Mouse (Mus musculus) midbrain, embryonic 10.5 days (tissue): ENCODE measurements around the gene Slc25a44. TPM values are rescaled to one million over a fixed set of nuclear protein-coding genes. Genes with fewer than 3 reads are reported as not detected.
A peak's percentile ranks its signal among the peaks of the same experiment; 100 is the strongest.
"Not testable (repeated sequence)": the region's sequence is repeated elsewhere in the genome, so short reads cannot be mapped to it uniquely, and the experiment has no call there.

Experiments used
- DNase-seq: peaks from one replicate; pipeline ENCODE4 v3.0.0-alpha.2; 2017; ENCODE audit warnings: low spot score
- H3K27ac ChIP-seq: fragments of 300-500 bp; sonication (generic); replicated peaks from 2 replicates; pipeline ENCODE4 v1.5.1; 2016; ENCODE audit warnings: mild to moderate bottlenecking
- H3K27me3 ChIP-seq: fragments of 300-500 bp; sonication (generic); 2 replicates; pipeline ENCODE4 v1.6.1; 2016; ENCODE audit warnings: low read depth, mild to moderate bottlenecking; ENCODE audit not compliant: poor library complexity, severe bottlenecking
- H3K36me3 ChIP-seq: fragments of 300-500 bp; sonication (generic); 2 replicates; pipeline ENCODE4 v1.6.1; 2016; ENCODE audit warnings: mild to moderate bottlenecking, moderate library complexity
- H3K4me1 ChIP-seq: fragments of 300-500 bp; sonication (generic); 2 replicates; pipeline ENCODE4 v1.6.1; 2016
- H3K4me3 ChIP-seq: fragments of 300-500 bp; sonication (generic); 2 replicates; pipeline ENCODE4 v1.5.1; 2016; ENCODE audit warnings: mild to moderate bottlenecking, moderate library complexity
- H3K9me3 ChIP-seq: fragments of 300-500 bp; sonication (generic); replicated peaks from 2 replicates; pipeline ENCODE4 v1.6.1; 2016; ENCODE audit warnings: mild to moderate bottlenecking
- WGBS: fragments of 180-500 bp; shearing (Covaris S2); methylation state at CpG from one replicate; pipeline ENCODE4 v1.1.7; 2016; 5-methylcytosine and 5-hydroxymethylcytosine counted together
- polyA plus RNA-seq: library from polyadenylated mRNA; unstranded; fragments of >200 nt; fragmentation: Nextera tagmentation; extraction: Ambion mirVana; gene quantifications from 2 replicates; pipeline ENCODE4 v1.2.1, GENCODE M21; 2016

Slc25a44 gene
- polyA plus RNA-seq, 1 experiment from 2014 or later, result 18.7 TPM

DNA sequence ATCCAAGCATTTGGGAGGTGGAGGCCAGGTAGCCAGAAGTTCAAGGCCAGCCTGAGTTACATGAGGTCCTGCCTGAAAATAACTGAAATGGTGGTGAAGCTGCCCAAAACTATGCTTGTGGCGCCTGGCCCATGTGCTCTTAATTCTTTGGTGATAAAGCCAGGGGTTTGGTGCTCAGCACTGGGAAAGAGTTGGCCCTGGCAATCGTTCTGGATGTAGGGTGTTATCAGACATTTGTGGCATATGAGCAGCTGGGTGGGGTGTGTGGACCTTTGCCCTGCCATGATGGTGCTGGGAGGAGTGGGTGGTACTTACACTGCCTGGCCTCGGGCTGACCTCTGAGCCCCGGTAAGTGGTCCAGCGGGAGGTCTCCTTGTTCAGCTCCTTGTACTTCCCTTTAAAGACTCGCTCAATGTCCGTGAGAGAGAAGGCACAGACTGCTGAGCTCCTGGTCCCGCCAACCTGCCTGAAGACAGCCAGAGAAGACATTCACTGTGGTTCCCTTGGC, 22.8 kb upstream of the Slc25a44 start:
- peaks cover 51% of the 10 kb centered on the region for H3K27me3 ChIP-seq
- H3K4me3 ChIP-seq, result no peak overlapping the region
- no peak for DNase-seq
- H3K27ac ChIP-seq, result no peak overlapping the region; the same call in 1 of the 2 replicates
- no peaks in the 10 kb centered on the region for H3K9me3 ChIP-seq
- peaks cover 21% of the 10 kb centered on the region for H3K4me1 ChIP-seq
- 73% methylated on average over 8 of the region's 8 CpGs for WGBS
- H3K36me3 ChIP-seq, result peaks cover 4% of the 10 kb centered on the region; the same call in 1 of the 2 replicates

- no peak for DNase-seq
- Histone ChIP-seq H3K4me3 (no peak overlapping the region), H3K4me1 (peaks cover 21% of the 10 kb centered on the region), H3K9me3 (no peaks in the 10 kb centered on the region), H3K36me3 (peaks cover 4% of the 10 kb centered on the region; the same call in 1 of the 2 replicates), H3K27ac (no peak overlapping the region), H3K27me3 (peaks cover 49% of the 10 kb centered on the region)
- 83% methylated on average over 8 of the region's 8 CpGs for WGBS
Measured at GRCm38 (mm10) chr3:88446471-88447123, 21.7 kb upstream of the Slc25a44 start.

- peaks cover 28% of the 10 kb centered on the region for H3K4me1 ChIP-seq
Measured at GRCm38 (mm10) chr3:88442888-88443287, 17.9 kb upstream of the Slc25a44 start.

GRCm38 (mm10) chr3:88442488-88442887, 17.5 kb upstream of the Slc25a44 start:
- WGBS, result 86% methylated on average over 12 of the region's 12 CpGs
- peaks cover 35% of the 10 kb centered on the region for H3K27me3 ChIP-seq
- no peak for DNase-seq
- peaks cover 6% of the 10 kb centered on the region for H3K36me3 ChIP-seq
- no peak overlapping the region for H3K4me3 ChIP-seq
- no peaks in the 10 kb centered on the region for H3K9me3 ChIP-seq
- H3K27ac ChIP-seq, result no peak overlapping the region
- H3K4me1 ChIP-seq, result peaks cover 29% of the 10 kb centered on the region

More at GRCm38 (mm10) chr3:88442888-88443287, 17.9 kb upstream of the Slc25a44 start:
- DNase-seq, result no peak
- Histone ChIP-seq H3K9me3 (no peaks in the 10 kb centered on the region), H3K27me3 (peaks cover 36% of the 10 kb centered on the region), H3K27ac (no peak overlapping the region), H3K36me3 (peaks cover 8% of the 10 kb centered on the region), H3K4me3 (no peak overlapping the region)
- WGBS, result 81% methylated on average over 7 of the region's 7 CpGs

GRCm38 (mm10) chr3:88440500-88441381, 15.8 kb upstream of the Slc25a44 start:
- peaks cover 5% of the 10 kb centered on the region for H3K36me3 ChIP-seq
- H3K4me3 ChIP-seq, result peak overlapping the region; percentile 33
- H3K27ac ChIP-seq, result peak overlapping the region; percentile 58; the same call in 1 of the 2 replicates
- 29% methylated on average over 27 of the region's 27 CpGs for WGBS
- peaks cover 42% of the 10 kb centered on the region for H3K4me1 ChIP-seq
- no peaks in the 10 kb centered on the region for H3K9me3 ChIP-seq
- DNase-seq, result peak; percentile 50
- H3K27me3 ChIP-seq, result peaks cover 34% of the 10 kb centered on the region

DNA sequence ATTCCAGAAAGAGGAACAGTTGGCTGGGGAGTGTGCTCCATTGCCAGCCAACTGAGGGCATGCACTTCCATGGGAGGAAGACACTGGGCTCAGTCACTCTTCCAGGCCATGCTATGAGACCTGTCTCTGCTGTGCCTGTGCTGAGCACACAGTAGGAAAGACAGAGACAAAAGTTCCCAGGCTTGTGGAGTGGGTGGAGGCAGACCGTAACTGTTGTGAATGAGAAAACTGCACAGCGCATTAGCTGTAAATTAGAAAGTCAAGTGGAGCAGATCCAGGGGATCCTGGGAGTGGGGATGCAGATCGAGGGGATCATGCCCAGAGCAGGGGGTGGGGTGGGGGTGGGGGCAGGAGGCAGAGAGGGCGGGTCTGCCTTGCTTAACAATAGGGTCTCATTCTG, 14.6 kb upstream of the Slc25a44 start:
- Histone ChIP-seq H3K9me3 (no peaks in the 10 kb centered on the region), H3K27ac (no peak overlapping the region), H3K36me3 (peaks cover 5% of the 10 kb centered on the region), H3K4me1 (peaks cover 42% of the 10 kb centered on the region), H3K27me3 (peaks cover 34% of the 10 kb centered on the region), H3K4me3 (no peak overlapping the region)
- WGBS, result 57% methylated on average over 4 of the region's 4 CpGs
- no peak for DNase-seq

- no peak for DNase-seq
- Histone ChIP-seq H3K27ac (peak overlapping the region; percentile 76), H3K9me3 (no peaks in the 10 kb centered on the region), H3K36me3 (peaks cover 5% of the 10 kb centered on the region), H3K27me3 (peaks cover 34% of the 10 kb centered on the region), H3K4me1 (peaks cover 42% of the 10 kb centered on the region), H3K4me3 (peak overlapping the region; percentile 50)
- 85% methylated on average over 10 of the region's 10 CpGs for WGBS
Measured at GRCm38 (mm10) chr3:88437454-88437853, 12.5 kb upstream of the Slc25a44 start.

DNA sequence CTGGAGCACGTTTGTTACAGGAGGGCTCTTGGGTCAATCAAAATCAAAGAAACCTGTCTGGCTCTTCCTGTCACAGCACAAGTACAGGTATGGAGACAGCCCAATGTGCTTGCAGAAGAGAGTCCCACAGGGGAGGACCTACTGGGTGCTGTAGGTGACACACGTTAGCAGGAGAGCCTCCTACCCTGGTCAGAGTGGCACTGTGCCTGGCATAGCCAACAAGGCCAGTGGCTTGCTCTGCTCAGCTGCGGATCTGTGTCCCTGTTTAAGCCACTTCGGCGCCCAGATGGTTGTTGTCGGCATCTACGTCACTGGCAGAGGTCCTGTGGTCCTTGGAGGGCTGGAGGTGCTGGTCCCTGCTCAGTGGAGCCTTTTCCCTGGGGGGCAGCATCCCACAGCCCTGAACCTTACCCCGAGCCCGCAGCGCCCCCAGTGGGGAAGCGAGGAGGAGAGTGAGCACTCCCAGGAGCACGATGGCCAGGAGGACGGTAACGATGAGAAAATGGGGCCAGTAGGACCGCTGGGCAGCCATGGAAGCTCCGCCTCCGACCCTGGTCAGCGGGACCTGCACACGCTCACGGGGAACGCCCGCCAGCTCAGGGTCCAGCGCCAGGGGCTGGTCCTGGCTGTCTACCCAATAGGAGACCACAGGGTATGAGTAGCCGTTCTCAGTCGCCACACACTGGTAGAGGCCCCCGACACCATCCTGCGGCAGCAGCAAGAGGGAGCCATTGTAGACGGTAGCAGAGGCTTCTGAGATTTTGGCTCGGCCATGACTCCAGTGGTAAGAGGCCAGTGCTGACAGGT, 11.7 kb upstream of the Slc25a44 start:
- 10% methylated on average over 29 of the region's 29 CpGs for WGBS
- H3K36me3 ChIP-seq, result peaks cover 5% of the 10 kb centered on the region
- peaks cover 25% of the 10 kb centered on the region for H3K27me3 ChIP-seq
- H3K27ac ChIP-seq, result peak overlapping the region; percentile 76
- peak overlapping the region; percentile 50 for H3K4me3 ChIP-seq
- peaks cover 42% of the 10 kb centered on the region for H3K4me1 ChIP-seq
- DNase-seq, result peak; percentile 83
- no peaks in the 10 kb centered on the region for H3K9me3 ChIP-seq

- WGBS, result 77% methylated on average over 10 of the region's 10 CpGs
- DNase-seq, result no peak
- no peak overlapping the region for H3K27ac ChIP-seq
- no peak overlapping the region for H3K4me3 ChIP-seq
- H3K4me1 ChIP-seq, result peaks cover 33% of the 10 kb centered on the region
- no peaks in the 10 kb centered on the region for H3K9me3 ChIP-seq
- peaks cover 18% of the 10 kb centered on the region for H3K27me3 ChIP-seq
- H3K36me3 ChIP-seq, result peaks cover 5% of the 10 kb centered on the region
Measured at GRCm38 (mm10) chr3:88435515-88435914, 10.6 kb upstream of the Slc25a44 start.

DNA sequence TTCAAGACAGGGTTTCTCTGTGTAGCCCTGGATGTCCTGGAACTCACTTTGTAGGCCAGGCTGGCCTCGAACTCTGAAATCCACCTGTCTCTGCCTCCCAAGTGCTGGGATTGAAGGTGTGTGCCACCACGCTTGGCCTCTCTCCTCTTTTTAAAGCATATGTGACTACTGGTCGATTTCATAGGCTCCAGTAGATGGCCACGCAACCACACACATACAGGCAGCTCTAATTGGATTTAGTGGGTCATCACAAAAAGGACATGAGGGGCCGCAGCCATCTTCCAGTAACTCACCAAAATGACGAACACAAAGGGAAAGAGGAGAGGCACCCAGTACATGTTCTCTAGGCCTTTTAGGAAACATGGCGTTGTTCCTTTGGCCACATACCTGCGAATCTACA, 3.7 kb upstream of the Slc25a44 start:
- not testable (repeated sequence) for H3K9me3 ChIP-seq, H3K27me3 ChIP-seq, DNase-seq, H3K4me3 ChIP-seq, H3K36me3 ChIP-seq, H3K27ac ChIP-seq
- 76% methylated on average over 8 of the region's 8 CpGs for WGBS
- H3K4me1 ChIP-seq, result peaks cover 16% of the 10 kb centered on the region

DNA sequence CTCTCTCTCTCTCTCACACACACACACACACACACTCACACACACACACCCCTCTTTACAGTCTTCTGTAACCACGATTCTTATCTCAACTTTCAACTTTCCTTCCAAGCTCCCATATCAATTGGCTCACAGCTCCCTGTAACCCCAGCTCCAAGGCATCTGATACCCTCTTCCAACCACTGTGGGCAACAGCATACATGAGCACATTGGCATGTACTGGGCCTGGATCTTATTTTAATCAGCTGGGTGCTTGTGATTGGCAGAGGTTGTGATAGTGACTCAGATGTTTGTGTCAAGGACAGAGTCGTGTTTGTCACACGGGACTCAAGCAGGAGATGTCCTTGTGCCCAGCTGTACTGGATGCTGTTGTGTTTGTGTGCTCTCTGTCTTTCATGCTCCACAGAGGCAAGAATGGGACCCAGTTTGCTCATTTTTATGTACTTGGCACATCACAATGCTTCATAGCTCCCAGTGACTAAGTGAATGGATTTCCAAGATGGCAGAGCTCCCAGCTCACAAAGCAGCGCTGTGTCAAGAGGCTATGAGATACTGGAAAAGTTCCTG, 2.5 kb upstream of the Slc25a44 start:
- H3K36me3 ChIP-seq, result no peaks in the 10 kb centered on the region
- peaks cover 23% of the 10 kb centered on the region for H3K4me1 ChIP-seq
- no peaks in the 10 kb centered on the region for H3K9me3 ChIP-seq
- no peak overlapping the region for H3K4me3 ChIP-seq
- no peak overlapping the region for H3K27ac ChIP-seq
- DNase-seq, result no peak
- WGBS, result 90% methylated on average over 4 of the region's 4 CpGs
- H3K27me3 ChIP-seq, result no peaks in the 10 kb centered on the region
